Mouse (Mus musculus): ENCODE measurements around the gene Yes1.
"Not testable (repeated sequence)": the region's sequence is repeated elsewhere in the genome, so short reads cannot be mapped to it uniquely, and the experiment has no call there.

Gene Yes1

DNA sequence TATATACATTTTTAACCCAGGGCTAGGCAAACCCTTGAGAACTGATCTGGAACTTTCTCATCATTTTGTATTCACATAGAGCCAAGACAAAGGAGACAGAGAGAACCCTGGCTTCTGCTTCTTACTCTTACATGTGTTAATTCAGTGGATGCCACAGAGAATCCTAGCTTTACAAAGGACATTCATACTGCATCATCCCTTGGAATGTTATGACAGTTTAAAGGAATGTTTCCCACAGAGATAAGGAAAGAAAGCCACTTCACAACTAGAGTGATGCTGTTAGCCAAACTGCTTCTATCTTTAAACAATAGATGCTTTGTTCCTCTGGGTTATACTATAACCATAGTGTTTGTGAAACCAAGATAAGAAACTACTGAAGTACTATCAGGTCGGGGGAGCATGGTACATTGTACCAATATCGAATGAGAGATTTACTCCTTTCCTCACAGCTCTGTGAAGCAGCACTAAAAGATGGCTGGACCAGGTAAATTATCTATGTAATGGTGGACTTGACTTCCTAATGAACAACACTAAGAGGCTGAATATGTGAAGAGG is 95.3 kb downstream of the Yes1 start:
- no peak for DNase-seq (ENCODE audit: low spot score in 2 of 2)

DNA sequence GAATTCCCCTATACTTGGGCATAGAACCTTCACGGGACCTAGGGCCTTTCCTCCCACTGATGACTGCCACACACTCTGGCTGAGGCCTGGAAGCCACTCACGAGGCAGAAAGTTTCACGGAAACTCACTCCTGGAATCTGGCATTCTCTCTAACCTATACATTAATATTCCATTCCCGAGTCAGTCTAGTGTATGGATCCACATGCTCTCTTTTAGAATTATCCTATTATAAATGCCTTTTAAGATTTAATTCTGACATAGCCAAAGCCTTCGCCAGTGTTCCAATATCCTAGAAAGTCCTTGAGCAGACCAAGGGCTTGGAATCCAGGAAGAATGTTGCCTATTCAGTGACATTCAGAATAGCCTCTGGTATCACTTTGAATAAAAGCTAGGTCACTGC is 100.5 kb downstream of the Yes1 start:
- DNase-seq (ENCODE audit: low spot score in 2 of 2), result no peak

DNA sequence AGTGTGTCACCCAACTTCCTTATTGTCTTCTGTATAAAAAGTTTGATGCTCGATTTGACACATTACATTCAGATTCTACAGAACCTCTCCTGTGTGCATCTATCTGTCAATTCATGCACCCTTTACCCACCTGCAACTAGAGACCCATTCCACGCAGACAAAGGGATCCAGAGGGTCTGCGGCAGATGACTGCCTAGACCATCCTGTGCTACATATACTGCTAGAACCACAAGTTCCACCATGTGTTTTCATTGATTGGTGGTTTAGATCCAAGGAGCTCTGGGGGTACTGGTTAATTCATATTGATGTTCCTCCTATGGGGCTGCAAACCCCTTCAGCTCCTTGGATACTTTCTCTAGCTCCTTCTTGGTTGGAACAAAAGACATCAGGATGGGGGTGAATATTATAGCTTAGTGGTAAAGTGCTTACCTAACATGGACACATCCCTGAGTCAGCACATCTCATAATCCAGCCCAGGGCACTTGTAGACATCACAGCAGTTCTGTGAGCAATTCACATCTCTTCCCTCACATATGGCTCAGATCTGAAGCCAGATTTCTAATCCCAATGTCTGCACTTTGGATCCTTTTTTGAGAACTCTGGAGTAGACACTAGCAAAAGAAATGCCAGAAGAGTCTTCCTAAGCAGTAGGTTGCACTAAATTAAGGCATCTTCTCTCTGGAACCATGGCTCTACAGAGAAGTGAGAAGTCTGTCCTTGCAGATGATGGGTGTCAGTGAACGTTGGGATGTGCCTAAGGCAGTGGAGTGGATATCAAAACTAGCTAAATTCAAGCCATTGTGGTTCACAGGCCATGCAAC is 101.5 kb downstream of the Yes1 start:
- no peak for DNase-seq (ENCODE audit: low spot score in 2 of 2)

DNA sequence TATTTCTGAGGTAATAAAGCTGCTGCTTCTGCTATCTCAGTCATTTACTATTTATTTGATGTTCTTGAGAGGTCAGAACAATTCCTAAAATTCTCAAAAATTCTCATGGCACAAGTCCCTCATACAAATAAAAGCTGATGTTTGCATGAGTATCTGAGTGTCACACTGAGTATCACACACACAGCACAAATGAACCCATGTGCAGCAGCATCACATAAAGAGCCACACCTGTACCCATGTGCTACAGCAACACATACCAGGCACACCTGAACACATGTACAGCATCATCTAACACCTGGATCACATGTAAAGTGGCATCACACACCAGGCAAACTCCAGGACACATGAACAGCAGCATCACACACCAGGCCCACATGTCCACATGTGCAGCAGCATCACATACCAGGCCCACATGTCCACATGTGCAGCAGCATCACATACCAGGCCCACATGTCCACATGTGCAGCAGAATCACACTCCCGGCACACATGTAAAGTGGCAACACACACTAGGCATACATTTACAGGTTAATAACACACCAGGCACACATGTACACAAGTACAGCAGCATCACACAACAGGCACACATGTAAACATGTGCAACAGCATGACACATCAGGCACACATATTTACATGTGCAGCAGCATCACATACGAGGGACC is 102.2 kb downstream of the Yes1 start:
- DNase-seq (ENCODE audit: low spot score in 2 of 2), result no peak

DNA sequence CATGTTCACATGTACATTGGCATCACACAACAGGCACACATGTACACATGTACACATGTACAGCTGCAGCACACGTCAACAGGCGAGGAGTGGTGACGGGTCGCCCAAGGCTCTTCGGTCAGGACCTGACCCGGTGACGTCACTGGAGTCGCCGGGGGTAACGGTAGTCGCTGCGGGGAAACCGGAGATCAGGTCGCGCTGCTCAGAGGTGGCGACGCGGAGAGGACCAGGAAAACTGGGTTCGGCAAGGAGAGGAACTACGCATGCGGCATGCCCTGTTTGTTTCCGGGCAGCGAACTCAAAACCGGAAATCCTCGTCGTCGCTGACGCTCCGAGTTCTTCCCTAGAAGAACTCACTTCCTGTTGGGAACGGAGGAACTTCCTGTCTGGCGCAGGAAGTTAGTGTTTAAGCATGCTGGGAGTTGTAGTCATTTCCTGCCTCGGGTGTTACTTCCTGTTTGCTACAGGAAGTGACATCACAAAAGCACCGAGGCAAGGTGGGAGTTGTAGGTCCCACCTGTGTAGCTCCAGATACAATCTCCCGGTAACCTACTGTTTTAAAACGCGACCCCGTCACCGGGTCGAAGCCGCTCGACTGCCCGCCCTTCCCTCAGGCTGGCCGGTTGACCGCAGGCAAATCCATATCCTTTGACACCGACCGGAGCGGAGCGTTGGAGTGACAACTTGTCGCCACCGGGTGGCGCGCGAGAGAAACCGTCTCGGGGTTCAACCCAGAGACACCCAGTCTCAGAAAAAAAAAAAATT is 102.9 kb downstream of the Yes1 start:
- peak; percentile 88 to 89 for DNase-seq (ENCODE audit: low spot score in 2 of 2)

DNA sequence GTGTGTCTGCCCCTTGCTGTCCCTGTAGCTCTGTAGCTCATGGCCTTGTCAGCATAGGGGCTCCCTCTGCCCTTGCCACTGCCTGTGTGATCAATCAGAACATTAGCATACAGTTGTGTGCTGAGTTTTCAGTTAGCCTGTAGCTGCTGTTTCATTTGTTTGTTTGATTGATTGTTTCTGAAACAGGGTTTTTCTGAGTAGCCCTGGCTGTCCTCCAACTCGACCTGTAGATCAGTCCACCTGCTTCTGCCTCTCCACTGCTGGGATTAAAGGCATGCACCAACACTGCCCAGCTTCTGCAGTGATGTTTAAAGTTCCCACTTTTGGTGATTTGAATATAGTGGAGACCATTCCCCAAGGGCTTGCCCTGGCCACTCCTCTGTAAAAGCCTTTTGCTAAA is 106.8 kb downstream of the Yes1 start:
- DNase-seq (ENCODE audit: low spot score in 2 of 2), result no peak

DNA sequence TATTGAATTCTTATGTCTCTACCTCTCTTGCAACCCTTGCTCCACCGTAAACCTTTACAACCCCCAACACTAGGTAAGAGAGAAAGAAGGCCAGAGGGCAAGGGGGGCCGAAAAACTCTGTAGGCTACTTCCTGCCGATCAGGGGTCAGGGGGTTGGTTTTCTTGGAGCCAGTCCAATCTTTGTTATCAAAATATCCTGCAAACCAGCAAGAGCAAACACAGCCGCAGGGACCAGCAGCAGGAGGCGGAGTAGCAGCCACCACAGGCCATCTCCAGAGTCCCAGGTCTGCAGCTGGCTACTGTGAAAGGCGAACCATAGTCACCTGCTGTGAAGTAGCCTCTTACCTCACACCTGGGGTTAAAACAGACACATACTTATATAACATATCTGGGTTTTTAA is 107.9 kb downstream of the Yes1 start:
- no peak for DNase-seq (ENCODE audit: low spot score in 2 of 2)

DNA sequence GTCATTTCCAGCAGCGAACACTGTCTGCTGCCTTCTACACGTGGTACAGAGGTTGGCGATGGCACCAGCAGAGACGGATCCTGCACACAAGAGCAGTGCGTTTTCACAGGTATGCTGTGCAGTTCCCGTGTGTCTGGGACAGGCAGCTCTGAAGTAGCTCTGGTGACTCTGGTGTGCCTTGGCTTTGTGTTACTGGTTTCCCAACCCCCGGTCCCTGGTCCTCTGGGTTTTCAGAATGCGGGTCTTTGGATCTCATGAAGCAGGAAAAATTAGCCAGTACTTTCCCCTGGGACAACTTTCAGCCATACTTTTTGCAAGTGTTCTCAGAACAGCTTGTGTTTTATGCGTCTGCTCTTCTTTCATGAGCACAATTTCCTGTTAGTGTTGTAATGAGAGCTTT is 109.4 kb downstream of the Yes1 start:
- DNase-seq (ENCODE audit: low spot score in 2 of 2), result no peak

DNA sequence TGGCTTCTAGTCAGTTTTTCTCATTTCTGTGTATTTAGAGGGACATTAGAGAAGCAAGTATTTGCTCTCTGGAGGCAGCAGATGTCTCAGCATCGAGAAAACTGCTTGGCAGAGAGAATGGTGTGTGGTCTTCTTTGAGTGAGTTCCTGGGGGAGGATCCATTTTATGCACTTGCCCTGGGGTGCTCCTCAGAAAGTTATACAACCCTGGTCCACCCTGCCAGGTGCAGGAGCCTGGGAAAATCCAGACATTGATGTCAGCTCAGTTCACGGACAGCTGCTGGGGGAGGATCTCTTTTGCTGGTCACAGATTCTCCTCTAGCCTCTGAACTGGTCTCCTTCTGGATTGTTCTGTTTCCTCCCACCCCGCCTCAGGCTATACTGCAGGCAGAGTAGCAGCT is 110.3 kb downstream of the Yes1 start:
- DNase-seq (ENCODE audit: low spot score in 2 of 2), result no peak

DNA sequence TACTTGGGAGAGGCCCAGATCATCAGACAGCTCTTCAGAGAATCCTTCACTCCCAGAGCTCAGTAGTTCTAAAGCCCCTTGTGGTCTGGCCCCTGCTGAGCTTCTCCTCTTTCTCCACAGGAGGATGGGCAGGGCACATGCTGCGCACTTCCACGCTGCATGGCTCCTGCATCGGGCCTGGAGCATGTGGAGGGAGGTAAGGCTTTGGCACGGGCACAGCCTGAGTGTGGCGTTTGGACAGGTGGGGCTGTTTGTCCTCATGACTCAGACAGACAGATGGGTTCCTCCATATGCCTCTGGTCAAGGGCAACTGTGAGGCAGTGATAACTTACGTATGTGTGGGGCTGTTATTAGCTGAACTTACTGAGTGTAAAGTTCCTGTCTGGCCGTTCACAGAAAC is 111.3 kb downstream of the Yes1 start:
- no peak for DNase-seq (ENCODE audit: low spot score in 2 of 2)

DNA sequence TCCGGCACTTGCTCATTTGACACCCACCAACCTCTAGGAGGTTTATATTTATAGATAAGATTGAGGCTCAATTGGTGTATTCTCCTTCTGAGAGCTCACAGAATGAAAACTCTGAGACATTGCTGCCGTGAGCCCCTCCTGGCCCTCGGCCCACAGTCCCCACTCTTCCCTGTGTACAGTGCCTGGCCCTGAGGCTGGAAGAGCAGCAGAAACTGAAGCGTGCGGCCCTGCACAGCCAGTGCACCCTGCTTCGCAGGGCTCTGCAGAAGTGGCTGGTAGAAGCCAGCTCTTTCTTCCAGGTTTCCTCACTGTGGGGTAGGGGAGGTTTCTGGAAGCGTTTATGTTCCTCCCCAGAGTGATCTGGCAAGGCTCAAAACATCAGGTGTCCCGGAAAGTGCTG is 111.7 kb downstream of the Yes1 start:
- DNase-seq (ENCODE audit: low spot score in 2 of 2), result not testable (repeated sequence)

DNA sequence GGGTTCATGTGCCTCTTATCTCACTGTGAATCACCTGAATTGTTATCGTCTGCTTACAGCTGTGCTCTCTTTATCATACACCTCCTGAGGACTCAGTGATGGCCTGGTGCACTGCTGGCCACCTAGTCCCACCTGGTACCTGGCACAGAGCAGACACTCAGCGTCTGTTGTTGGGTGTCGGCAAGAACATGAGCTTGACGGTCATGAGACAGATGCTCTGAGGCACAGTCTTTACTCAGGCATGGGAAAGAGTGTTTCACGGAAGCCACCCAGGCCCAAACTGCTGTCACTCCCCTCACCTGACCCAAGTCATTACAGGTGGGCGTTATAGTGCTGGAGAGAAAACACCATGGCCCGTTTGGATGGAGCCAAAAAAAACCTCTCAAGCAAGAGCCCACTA is 113.0 kb downstream of the Yes1 start:
- DNase-seq (ENCODE audit: low spot score in 2 of 2), result no peak

DNA sequence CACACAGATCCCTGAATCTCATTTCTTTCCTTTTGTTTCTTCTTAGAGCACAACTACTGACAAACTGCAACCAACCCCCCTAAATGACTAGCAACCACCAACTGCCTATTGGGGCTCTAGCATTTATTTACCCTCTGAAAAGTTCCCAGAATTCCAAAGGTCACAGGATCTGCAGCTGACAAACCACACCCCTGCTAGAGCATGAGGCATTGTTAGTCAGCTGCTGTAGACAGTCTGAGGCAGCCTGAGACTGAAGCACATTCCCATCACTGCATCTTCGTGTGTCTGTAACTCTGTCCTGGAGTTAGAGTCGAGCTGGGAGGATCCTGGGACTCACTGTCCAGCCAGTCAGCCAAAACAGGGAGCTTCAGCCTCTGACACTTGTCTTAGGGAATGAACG is 114.4 kb downstream of the Yes1 start:
- not testable (repeated sequence) for DNase-seq (ENCODE audit: low spot score in 2 of 2)

DNA sequence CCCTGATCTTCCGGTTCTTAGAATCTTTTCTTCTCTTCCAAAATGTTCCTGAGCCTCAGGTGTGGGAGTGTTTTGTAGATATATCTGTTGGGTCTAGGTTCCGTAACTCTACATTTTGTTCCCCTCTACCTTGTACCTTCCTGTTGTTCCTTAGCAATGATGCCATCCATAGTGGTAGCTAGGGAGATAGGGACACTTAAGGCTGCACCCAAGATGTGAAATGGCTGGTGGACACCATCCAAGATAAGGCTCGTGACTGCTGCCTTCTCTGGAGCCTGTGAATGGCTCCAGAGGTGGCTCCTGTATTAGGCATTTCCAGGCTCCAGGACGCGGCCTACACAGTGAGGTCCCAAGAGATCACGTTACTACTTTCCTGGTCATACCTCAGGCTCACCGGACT is 117.3 kb downstream of the Yes1 start:
- no peak for DNase-seq (ENCODE audit: low spot score in 2 of 2)

DNA sequence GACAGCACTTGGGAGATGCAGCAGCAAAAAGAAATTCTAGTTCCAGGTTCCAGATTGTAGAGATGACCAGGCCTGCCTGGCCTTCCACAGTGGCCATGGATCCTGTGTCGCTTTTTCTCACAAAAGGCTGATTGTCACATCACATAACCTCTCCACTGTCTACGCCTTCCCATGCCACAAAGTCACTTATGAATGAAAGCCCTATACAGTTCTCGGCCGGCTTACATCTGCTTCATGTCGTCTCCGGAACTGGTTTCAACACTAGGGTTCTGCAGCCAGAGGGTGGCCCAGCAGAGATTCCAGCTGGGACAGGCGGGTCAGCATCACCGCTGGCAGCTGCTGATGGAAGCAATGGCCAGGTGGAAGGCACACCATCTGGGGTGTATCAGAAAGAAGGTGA is 117.9 kb downstream of the Yes1 start:
- DNase-seq (ENCODE audit: low spot score in 2 of 2), result no peak

DNA sequence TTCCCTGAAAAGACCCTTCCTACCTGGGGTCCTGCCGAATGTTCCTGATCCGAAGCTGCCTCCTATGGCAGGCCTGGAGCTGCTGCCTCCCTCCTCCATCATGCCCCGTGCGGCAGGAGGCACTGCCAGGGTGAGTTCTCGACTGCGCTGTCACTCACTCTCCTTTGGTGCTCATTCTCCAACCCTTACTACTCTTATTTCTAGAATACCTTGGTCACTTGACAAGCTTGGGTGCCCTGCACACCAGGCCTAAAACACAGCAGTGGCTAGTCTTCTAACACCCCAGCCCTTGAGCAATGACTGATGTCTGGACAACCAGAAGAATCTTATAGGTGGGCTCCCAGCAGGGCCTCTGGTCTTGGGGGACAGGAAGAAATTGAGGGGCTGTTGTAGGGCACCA is 122.9 kb downstream of the Yes1 start:
- DNase-seq (ENCODE audit: low spot score in 2 of 2), result not testable (repeated sequence)

DNA sequence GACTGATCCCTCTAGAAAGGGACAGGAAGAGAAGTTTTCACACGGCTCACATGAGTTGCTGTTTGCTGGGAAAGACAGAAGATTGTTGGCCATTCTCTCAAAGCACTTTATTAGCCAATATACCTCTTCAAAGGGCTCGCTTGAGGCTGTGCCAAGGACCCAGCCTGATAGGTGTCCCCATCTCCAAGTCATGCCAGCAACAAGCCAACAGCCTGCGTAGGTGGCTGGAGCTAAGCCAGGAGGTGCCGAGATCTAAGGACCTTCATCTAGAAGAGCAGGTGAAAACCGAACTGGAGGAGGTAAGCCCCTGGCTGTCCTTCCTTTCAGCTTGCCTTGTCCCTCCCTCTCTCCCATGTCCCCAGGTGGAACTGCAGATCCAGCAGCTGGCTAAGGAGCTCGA is 124.8 kb downstream of the Yes1 start:
- DNase-seq (ENCODE audit: low spot score in 2 of 2), result no peak

Measured in natural killer cell, adult 2 months (primary cell).